Mouse (Mus musculus) liver, embryonic 11.5 days (tissue): ENCODE measurements around the gene Selenop. TPM values are rescaled to one million over a fixed set of nuclear protein-coding genes. Genes with fewer than 3 reads are reported as not detected.
"Not testable (repeated sequence)": the region's sequence is repeated elsewhere in the genome, so short reads cannot be mapped to it uniquely, and the experiment has no call there.

Source experiments
- ATAC-seq: fragments of 200-750 bp; cut with Nextera tagmentation; replicated peaks from 2 replicates; pipeline ENCODE4 v1.8.0; 2017; ENCODE audit warnings: moderate number of reproducible peaks, mild to moderate bottlenecking, moderate TSS enrichment, moderate library complexity; ENCODE audit not compliant: low FRiP score
- DNase-seq: peaks from one replicate; pipeline ENCODE4 v3.0.0-alpha.2; 2017; ENCODE audit warnings: low spot score
- H3K27ac ChIP-seq: fragments of 300-500 bp; sonication (generic); 2 replicates; pipeline ENCODE4 v1.5.1; 2014; ENCODE audit warnings: mild to moderate bottlenecking, low read depth, low read length, control low read depth
- H3K27me3 ChIP-seq: fragments of 300-500 bp; sonication (generic); replicated peaks from 2 replicates; pipeline ENCODE4 v1.6.1; 2014; ENCODE audit warnings: low read length, mixed read lengths; ENCODE audit not compliant: control insufficient read depth, insufficient read depth
- H3K36me3 ChIP-seq: fragments of 300-500 bp; sonication (generic); 2 replicates; pipeline ENCODE4 v1.6.1; 2014; ENCODE audit warnings: mild to moderate bottlenecking, low read length, moderate library complexity, mixed read lengths; ENCODE audit not compliant: control insufficient read depth, insufficient read depth
- H3K4me1 ChIP-seq: fragments of 300-500 bp; sonication (generic); replicated peaks from 2 replicates; pipeline ENCODE4 v1.6.1; 2014; ENCODE audit warnings: low read length, mixed read lengths; ENCODE audit not compliant: control insufficient read depth, insufficient read depth
- H3K4me2 ChIP-seq: fragments of 300-500 bp; sonication (generic); 2 replicates; pipeline ENCODE4 v1.6.1; 2014; ENCODE audit warnings: mild to moderate bottlenecking, control low read depth, moderate library complexity
- H3K4me3 ChIP-seq: fragments of 300-500 bp; sonication (generic); 2 replicates; pipeline ENCODE4 v1.5.1; 2014; ENCODE audit warnings: low read depth, low read length, control low read depth
- H3K9ac ChIP-seq: fragments of 300-500 bp; sonication (generic); 2 replicates; pipeline ENCODE4 v1.6.1; 2014; ENCODE audit warnings: low read depth, low read length, control low read depth
- H3K9me3 ChIP-seq: fragments of 300-500 bp; sonication (generic); 2 replicates; pipeline ENCODE4 v1.6.1; 2016; ENCODE audit warnings: low read length, inconsistent platforms, mixed read lengths; ENCODE audit not compliant: control insufficient read depth
- WGBS: fragments of 180-500 bp; shearing (Covaris S2); extraction: QIAGEN DNeasy Blood & Tissue Kit; methylation state at CpG from one replicate; pipeline ENCODE4 v1.1.7; 2014; 5-methylcytosine and 5-hydroxymethylcytosine counted together
- polyA plus RNA-seq: library from polyadenylated mRNA; unstranded; fragments of >200 nt; fragmentation: Nextera tagmentation; extraction: Ambion mirVana; gene quantifications from 2 replicates; pipeline ENCODE4 v1.2.1, GENCODE M21; 2014

Gene Selenop
- polyA plus RNA-seq = 268 and 281 TPM in 2 replicates

DNA sequence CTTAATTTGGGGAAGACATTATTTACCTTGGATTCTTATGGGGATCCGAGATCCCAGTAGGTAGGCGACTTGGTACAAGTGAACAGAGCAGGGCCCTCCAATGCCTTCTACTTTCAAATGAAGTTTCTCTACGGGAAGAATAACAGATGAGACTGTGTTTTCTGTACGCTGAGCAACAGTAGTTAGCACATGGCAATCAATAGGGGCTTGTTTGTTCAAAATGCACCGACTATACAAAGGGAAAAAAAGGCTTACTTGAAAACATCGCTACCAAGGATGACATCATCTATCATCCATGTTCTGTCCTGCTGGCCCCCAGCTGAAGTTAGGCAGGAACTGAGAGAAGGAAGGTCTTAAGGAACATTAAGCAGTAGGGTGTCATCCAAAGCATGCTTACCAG, at the start of gene Selenop:
Gene Selenop, plus strand, starts transcription at position 301 of the 400 bp plus-strand sequence.
- DNase-seq = no peak
- Histone ChIP-seq H3K27ac (no peak within 1 kb of the TSS), H3K9ac (no peak within 1 kb of the TSS), H3K4me1 (peaks cover 8% of the 10 kb centered on the region), H3K4me3 (no peak within 1 kb of the TSS), H3K4me2 (no peak within 1 kb of the TSS), H3K9me3 (no peaks in the 10 kb centered on the region), H3K27me3 (no peaks in the 10 kb centered on the region), H3K36me3 (no peaks in the 10 kb centered on the region)
- no peak for ATAC-seq
- WGBS = 82% methylated on average over 6 of the region's 6 CpGs

DNA sequence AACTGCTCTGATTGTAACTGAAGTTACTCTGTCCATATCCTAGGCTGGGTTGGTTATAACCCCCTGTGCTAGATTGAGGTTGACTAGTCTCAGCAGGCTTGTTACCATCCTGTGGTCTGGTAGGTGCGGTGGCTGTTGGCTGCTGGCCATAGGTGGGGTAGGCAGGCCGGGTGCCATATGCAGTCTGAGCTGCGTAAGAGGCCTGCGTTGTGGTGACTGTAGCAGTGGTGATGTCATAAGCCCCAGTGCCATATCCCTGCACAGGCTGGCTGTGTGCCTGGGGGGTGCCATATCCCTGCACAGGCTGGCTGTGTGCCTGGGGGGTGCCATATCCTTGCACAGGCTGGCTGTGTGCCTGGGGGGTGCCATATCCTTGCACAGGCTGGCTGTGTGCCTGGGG, 49.7 kb upstream of the Selenop start:
- not testable (repeated sequence) for H3K4me3 ChIP-seq, H3K36me3 ChIP-seq, H3K9ac ChIP-seq, ATAC-seq, H3K4me1 ChIP-seq, H3K4me2 ChIP-seq, H3K27ac ChIP-seq, H3K9me3 ChIP-seq, DNase-seq, H3K27me3 ChIP-seq
- 85% methylated on average over 4 of the region's 4 CpGs for whole genome bisulfite sequencing

DNA sequence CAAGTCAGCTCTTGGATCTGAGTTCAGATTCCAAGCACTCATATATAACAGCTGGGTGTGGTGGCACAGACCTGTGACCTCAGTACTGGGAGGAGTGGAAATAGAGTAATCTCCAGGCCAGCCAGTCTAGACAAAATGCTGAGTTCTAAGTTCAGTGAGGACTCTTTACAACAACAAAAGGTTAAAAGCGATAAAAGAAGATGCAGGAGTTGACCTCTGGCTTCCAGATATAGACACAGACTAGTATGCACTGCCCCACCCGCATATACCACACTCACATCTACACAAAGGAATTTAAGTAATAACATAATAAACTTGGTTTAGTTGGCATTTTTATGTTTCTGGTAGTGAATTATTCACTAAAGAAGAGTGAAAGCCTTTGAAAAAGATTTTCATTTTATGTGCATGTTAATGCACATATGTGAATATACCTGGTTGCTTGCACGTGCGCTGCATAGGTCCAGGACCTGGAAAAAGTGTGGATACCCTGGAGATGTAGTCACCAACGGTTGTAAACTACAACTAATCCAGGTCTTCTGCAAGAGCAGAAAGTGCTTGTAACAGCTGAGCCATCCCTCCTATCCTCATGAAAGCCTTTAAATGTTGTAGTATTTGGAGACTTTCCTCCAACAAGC, 45.4 kb upstream of the Selenop start:
- H3K9me3 ChIP-seq = no peaks in the 10 kb centered on the region
- ATAC-seq (no peak), DNase-seq (no peak)
- 86% methylated on average over 5 of the region's 5 CpGs for WGBS
- H3K4me1 ChIP-seq = no peaks in the 10 kb centered on the region
- H3K27me3 ChIP-seq = no peaks in the 10 kb centered on the region
- H3K4me3 ChIP-seq = no peak overlapping the region
- no peak overlapping the region for H3K9ac ChIP-seq
- H3K36me3 ChIP-seq = no peaks in the 10 kb centered on the region
- H3K27ac ChIP-seq = no peak overlapping the region
- no peak overlapping the region for H3K4me2 ChIP-seq

DNA sequence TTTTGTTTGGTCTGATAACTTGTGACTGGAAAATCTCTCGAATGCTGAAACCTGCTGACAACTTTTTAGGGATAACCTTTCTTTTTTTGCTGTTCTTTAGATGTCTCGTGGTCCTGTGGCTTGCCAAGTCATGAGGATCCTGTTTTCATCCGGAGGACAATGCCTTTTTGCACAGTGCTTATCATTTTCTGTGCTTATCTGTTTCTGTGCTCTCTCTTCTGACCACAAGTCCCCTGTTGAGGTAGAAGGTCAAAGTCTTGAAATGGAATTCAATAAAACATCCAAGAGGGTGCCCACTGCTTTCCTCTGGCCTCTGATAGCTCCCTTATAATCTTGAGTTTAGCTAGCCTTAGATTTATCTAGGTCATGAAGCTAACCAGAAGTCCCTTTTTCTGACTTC, 41.8 kb upstream of the Selenop start:
- Histone ChIP-seq H3K9me3 (no peaks in the 10 kb centered on the region), H3K27ac (no peak overlapping the region), H3K9ac (no peak overlapping the region), H3K4me3 (no peak overlapping the region), H3K36me3 (no peaks in the 10 kb centered on the region), H3K4me2 (no peak overlapping the region), H3K4me1 (no peaks in the 10 kb centered on the region), H3K27me3 (no peaks in the 10 kb centered on the region)
- ATAC-seq (no peak), DNase-seq (no peak)
- 29% methylated on average over 3 of the region's 3 CpGs for WGBS

DNA sequence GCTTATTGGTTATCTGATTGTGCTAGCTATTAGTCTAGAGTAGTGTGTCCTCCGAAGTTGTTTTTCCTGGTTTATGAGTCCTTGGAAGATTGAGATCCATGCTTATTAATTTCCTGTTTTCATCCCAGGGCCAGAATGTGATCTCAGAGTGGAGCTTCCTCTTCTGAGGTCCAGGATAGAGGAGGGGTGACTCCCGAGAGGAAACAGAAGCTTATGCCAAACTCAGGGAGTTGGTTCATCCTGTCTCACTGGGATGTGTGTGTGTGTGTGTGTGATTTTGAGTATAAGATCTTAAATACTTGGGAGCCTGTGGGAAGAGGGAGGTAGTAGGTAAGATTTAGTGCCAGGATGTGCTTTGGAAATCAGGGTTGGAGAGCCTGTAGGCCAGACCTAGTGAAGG, 40.2 kb upstream of the Selenop start:
- no peak for DNase-seq
- H3K27ac ChIP-seq = no peak overlapping the region
- WGBS = 45% methylated on average over 2 of the region's 2 CpGs

DNA sequence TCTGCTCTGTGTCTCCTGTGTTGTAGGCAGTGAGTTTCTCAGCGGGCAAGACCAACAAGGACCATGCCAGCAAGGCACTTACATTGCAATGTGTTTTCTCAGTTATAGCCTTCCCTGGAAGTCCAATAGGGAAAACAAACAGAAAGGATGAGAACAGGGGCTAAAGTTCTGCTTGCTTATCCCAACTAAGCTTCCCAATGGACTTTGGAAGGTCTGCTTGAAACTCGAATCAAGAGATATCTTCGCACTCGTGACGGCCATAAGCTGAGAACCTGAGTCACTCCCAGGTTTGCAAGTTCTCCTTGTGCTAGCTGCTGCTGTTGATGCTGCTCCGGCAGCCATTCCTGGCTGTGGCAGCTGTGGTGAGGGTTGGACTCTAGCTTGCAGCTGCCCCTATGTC, 39.4 kb upstream of the Selenop start:
- Histone ChIP-seq H3K9me3 (no peaks in the 10 kb centered on the region), H3K4me1 (no peaks in the 10 kb centered on the region), H3K4me3 (no peak overlapping the region), H3K36me3 (no peaks in the 10 kb centered on the region), H3K4me2 (no peak overlapping the region), H3K9ac (no peak overlapping the region), H3K27me3 (no peaks in the 10 kb centered on the region), H3K27ac (no peak overlapping the region)
- ATAC-seq (no peak), DNase-seq (no peak)
- 71% methylated on average over 6 of the region's 6 CpGs for WGBS

More for the DNA sequence above, 40.2 kb upstream of the Selenop start:
- ATAC-seq = no peak
- Histone ChIP-seq H3K4me3 (no peak overlapping the region), H3K9ac (no peak overlapping the region), H3K4me2 (no peak overlapping the region), H3K9me3 (no peaks in the 10 kb centered on the region), H3K36me3 (no peaks in the 10 kb centered on the region), H3K4me1 (no peaks in the 10 kb centered on the region), H3K27me3 (no peaks in the 10 kb centered on the region)

DNA sequence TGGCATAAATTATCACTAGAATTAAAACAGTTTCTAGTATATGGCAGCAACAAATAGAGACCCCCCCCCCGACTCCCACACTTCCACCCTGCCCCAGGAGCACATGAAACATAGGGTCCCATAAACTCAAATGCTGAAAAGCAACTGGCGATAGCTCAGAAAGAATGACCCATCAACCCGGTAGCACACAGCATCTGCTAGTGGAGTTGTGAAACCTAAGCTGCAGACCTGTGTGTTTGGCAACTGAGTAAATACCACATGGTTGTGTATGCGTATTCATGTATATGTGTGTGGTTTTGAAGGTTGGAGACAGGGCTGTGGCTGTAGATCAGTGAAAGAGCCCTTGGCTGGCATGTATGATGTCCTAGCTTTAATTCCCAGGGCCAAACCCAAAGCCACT, 37.3 kb upstream of the Selenop start:
- H3K4me1 ChIP-seq = no peaks in the 10 kb centered on the region
- 80% methylated on average over 4 of the region's 4 CpGs for WGBS
- H3K4me2 ChIP-seq = no peak overlapping the region
- no peaks in the 10 kb centered on the region for H3K9me3 ChIP-seq
- H3K27ac ChIP-seq = no peak overlapping the region
- H3K27me3 ChIP-seq = no peaks in the 10 kb centered on the region
- no peak for DNase-seq
- H3K36me3 ChIP-seq = no peaks in the 10 kb centered on the region
- H3K4me3 ChIP-seq = no peak overlapping the region
- no peak for ATAC-seq
- H3K9ac ChIP-seq = no peak overlapping the region

DNA sequence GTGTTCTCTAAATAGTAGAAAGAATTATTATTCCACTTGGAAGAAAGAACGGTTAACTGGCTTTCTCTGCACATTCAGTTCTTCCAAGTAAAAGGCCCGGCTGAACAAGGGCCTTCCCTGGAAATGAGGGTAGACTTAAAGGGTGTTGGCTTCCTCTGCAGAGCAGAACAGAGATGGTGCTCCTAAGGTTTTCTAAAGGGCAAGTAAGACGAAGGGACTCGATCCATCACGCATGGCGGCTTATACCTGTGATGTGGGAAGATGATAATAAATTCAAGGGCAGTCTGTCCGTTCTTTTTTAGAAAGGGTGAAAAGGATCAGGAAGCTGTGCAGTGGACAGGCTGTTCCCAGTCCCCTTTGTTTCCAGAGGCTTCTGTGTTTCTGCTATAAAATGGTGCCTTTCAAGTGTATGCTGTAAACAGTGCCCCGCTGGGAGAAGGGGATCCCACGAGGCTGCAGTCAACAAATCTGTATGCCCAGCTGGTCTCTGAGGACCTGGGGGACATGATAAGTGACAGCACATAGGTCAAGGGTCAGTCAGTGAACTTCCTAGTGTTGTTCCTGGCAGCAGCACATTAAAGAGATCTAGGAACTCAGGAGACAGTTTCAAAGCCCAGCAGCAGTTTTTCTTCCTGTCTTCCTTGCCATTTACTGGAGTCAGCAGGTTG, 36.0 kb upstream of the Selenop start:
- H3K4me2 ChIP-seq = no peak overlapping the region
- no peak overlapping the region for H3K9ac ChIP-seq
- peak; percentile 44 for ATAC-seq
- no peak overlapping the region for H3K4me3 ChIP-seq
- DNase-seq = no peak
- H3K27me3 ChIP-seq = no peaks in the 10 kb centered on the region
- no peaks in the 10 kb centered on the region for H3K9me3 ChIP-seq
- no peaks in the 10 kb centered on the region for H3K36me3 ChIP-seq
- WGBS = 53% methylated on average over 9 of the region's 9 CpGs
- no peaks in the 10 kb centered on the region for H3K4me1 ChIP-seq
- no peak overlapping the region for H3K27ac ChIP-seq
